Mouse (Mus musculus) layer of hippocampus, adult 18-20 months (tissue): Measurements from ENCODE around the gene Notch4. TPM values are rescaled to one million over a fixed set of nuclear protein-coding genes. Genes with fewer than 3 reads are reported as not detected.

Experiments
- DNase-seq, 2 experiments: peaks; one replicate each; pipeline ENCODE4 v3.0.0; 2022; ENCODE audit warnings: low spot score in 2 of 2
- total RNA-seq, 2 experiments: library from RNA; stranded (reverse); gene quantifications; 2 replicates each; pipeline ENCODE4 v1.2.3; 2021

The Notch4 gene
- total RNA-seq, 2 experiments from 2014 or later: 9.0 TPM

DNA sequence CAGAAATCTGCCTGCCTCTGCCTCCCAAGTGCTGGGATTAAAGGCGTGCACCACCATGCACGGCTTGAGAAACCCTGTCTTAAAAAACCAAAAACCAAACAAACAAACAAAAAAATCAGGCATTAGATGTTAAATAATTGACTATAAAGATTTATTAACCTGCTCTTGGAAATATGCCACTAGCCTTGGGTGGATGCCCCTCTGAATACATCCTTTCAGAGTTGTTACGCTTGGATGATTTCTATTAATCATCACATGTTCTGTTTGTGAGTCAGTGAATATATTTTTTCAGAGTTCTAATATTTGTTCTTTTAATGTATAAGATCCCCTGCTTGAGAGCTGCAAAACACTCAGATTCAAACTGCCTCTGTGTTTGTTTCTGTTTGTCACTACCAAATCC, 60.9 kb downstream of the Notch4 start:
- DNase-seq: no peak

GRCm38 (mm10) chr17:34626062-34626772, 62.1 kb downstream of the Notch4 start:
- no peak for DNase-seq

GRCm38 (mm10) chr17:34626773-34627092, 62.7 kb downstream of the Notch4 start:
- DNase-seq: peak in 1 of 2 experiments; percentile 64

DNA sequence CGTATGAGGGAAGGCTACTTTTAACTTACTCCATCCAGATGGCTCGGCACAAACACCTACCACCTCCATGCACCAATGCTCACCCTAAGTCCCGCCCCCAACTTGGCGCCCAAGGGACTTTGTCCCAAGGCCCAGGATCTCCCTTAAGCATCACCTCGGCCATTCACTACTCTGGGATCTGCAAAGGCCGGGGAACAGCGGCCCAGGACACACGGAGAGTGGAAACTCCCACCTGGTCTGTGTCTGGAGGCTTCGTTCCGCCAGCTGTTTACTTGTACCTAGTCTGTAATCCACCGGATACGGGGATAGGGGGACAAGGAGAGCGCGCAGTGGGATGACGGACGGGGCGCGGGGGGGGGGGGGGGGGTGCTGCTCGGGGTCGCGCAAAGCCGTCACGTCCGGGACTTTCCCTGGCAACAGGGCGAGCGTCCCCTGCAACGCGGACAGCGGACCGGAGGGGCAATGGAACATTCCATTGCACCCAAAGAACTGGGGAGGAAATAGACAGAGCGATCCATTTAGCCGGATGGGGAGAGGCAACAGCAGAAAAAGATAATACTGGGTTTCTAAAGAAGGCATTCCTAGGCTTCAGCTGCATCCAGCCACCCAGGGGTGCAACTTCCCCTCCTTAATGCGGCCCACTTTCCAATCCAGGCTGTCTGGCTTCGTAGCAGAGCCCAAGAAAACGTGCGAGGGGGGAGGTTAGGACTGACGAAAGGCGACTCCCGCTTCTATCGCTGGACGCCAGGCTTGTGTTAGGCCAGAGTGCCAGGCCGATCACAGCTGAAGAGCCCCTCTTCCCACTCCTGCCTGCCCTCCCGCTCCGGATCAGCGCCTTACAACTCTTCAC, 63.2 kb downstream of the Notch4 start:
- DNase-seq: peak; percentile 83 to 89

- peak in 1 of 2 experiments; percentile 49 for DNase-seq
These were observed 64.0 kb downstream of the Notch4 start, which contains the start of gene Ppt2 for GRCm38 (mm10) chr17:34627943-34628643. TSS of gene Ppt2 (minus strand) at chr17:34628510.

DNA sequence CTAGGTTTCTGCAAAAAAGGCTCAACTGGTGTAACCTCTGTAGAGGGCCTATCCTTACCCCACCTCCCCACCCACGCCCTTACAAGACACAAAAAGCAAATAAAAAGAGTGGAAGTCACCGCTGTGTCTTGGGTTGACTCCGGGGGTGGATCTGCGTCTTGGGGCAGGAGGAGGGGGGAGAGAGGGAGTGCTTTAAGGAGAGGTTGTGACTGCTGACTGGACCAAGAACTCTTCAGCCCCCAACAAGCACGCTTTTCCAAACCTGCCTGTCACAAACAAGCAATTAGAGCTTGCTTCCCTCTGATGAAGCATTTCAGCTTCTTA, 64.5 kb downstream of the Notch4 start:
- DNase-seq: no peak

GRCm38 (mm10) chr17:34629221-34629751, 65.2 kb downstream of the Notch4 start, which contains the start of gene Prrt1:
TSS of gene Prrt1 (plus strand) at chr17:34629533.
- DNase-seq: peak; percentile 75 to 85

GRCm38 (mm10) chr17:34629796-34630603, 65.9 kb downstream of the Notch4 start:
- no peak for DNase-seq

DNA sequence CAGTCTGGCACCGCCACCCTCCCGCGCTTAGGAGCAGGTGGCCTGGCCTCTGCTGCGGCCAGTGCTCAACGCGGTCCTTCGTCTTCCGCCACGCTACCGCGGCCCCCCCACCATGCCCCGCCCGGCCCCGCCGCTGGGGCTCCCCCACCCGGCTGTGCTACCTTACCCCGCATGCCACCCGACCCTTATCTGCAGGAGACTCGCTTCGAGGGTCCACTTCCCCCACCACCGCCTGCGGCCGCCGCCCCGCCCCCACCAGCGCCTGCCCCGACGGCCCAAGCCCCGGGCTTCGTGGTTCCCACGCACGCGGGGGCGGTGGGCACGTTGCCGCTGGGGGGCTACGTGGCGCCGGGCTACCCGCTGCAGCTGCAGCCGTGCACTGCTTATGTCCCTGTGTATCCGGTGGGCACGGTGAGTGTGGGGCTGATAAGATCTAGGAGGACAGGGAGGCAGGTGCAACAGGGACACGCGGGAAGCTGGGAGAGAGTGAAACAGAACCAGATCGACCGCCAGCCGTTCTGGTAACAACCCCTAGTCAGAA, 66.8 kb downstream of the Notch4 start:
- DNase-seq: peak in 1 of 2 experiments; percentile 46

DNA sequence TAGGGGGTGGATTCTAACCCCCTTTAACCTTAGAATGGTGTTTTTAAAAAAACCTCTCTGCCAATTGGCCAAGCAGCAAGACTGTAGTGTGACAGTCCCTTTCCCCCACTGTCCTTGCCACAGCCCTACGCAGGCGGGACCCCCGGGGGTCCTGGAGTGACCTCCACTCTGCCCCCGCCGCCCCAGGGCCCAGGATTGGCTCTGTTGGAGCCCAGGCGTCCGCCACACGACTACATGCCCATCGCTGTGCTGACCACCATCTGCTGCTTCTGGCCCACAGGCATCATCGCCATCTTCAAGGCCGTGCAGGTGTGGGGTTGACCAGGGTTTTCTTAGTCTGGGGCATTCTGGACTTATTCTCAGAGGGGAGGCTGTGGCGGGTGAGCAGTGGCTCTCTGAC, 67.6 kb downstream of the Notch4 start:
- DNase-seq: no peak

GRCm38 (mm10) chr17:34632261-34632691, 68.2 kb downstream of the Notch4 start:
- peak; percentile 91 for DNase-seq

GRCm38 (mm10) chr17:34635671-34636070, 71.6 kb downstream of the Notch4 start:
- DNase-seq: no peak

DNA sequence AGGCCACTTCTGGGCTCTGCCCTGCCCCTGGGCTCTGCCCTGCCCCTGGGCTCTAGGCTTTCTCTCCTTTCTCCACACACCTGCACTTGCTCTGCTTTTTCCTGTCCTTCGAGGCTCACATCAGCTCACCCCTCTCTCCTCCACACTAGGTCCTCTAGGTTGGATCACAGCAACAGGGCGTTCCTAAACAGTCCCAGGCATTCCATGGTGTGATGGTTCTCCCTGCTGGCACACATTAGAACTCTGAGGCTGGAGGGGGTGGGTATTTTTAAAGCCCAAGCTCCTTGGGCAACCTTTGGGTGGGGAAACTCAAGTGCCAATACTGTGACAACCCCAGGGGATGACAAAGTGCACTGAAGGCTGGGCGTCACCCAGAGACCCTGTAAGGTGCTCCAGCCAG, 73.4 kb downstream of the Notch4 start:
- DNase-seq: no peak

Other genes starting within 250 kb of the Notch4 start
- not detected for gene H2-Eb2, start 238.6 kb upstream of the Notch4 start, total RNA-seq
- gene Btnl2, start 209.4 kb upstream of the Notch4 start, total RNA-seq: under 1 TPM; 0.28 to 0.87 TPM
- gene Btnl1, start 187.1 kb upstream of the Notch4 start, total RNA-seq: not detected
- gene BC051142, start 165.4 kb upstream of the Notch4 start, total RNA-seq: 1 to 10 TPM; 2.1 to 4.5 TPM
- not detected for gene Btnl4, start 87.0 kb upstream of the Notch4 start, total RNA-seq
- not detected for gene Btnl6, start 46.9 kb upstream of the Notch4 start, total RNA-seq
- gene Gpsm3, start 25.5 kb downstream of the Notch4 start, total RNA-seq: 1 to 10 TPM; 1.8 to 2.2 TPM
- 10 to 100 TPM; 67.3 to 69.1 TPM for gene Pbx2, start 27.0 kb downstream of the Notch4 start, total RNA-seq
- gene Ager, start 33.6 kb downstream of the Notch4 start, total RNA-seq: under 1 TPM; 0.61 to 0.67 TPM
- 10 to 100 TPM; 81.8 to 81.9 TPM for gene Rnf5, start 39.4 kb downstream of the Notch4 start, total RNA-seq
- gene Agpat1, start 40.0 kb downstream of the Notch4 start, total RNA-seq: 100 to 1,000 TPM; 162 to 175 TPM
- gene Egfl8, start 51.7 kb downstream of the Notch4 start, total RNA-seq: 1 to 10 TPM; 2.0 to 2.4 TPM
- gene Ppt2, start 64.2 kb downstream of the Notch4 start, total RNA-seq: 10 to 100 TPM; 47.9 to 49.3 TPM
- 100 to 1,000 TPM; 265 to 276 TPM for gene Prrt1, start 65.3 kb downstream of the Notch4 start, total RNA-seq
- gene Fkbpl, start 80.5 kb downstream of the Notch4 start, total RNA-seq: 10 to 100 TPM; 16.6 to 18.0 TPM
- gene Atf6b, start 82.9 kb downstream of the Notch4 start, total RNA-seq: 10 to 100 TPM; 83.4 to 95.0 TPM
- 10 to 100 TPM; 12.1 to 12.3 TPM for gene Tnxb, start 106.3 kb downstream of the Notch4 start, total RNA-seq
- gene C4b, start 179.6 kb downstream of the Notch4 start, total RNA-seq: 10 to 100 TPM; 71.3 to 73.0 TPM
- under 1 TPM in 1 of 2 experiments, not detected in 1; 0.30 TPM for gene Cyp21a1, start 240.3 kb downstream of the Notch4 start, total RNA-seq